Mouse (Mus musculus) gastrocnemius, postnatal 36 days (tissue): ENCODE data around the gene Gm10642. TPM values are rescaled to one million over a fixed set of nuclear protein-coding genes. Genes with fewer than 3 reads are reported as not detected.

ENCODE experiments used
- total RNA-seq, 2 experiments: library from RNA; stranded (reverse); gene quantifications; 2 replicates each; pipeline ENCODE4 v1.2.3; 2021

Gene Gm10642
- total RNA-seq, 2 experiments from 2014 or later: 0.15 TPM; not detected in 1

Other genes starting within 250 kb of the Gm10642 start
- under 1 TPM; 0.43 to 0.86 TPM for gene Ccnb2, start 234.7 kb upstream of the Gm10642 start, total RNA-seq
- gene Rnf111, start 152.5 kb upstream of the Gm10642 start, total RNA-seq: 10 to 100 TPM; 12.2 to 12.7 TPM
- 10 to 100 TPM; 14.0 to 15.7 TPM for gene Sltm, start 113.5 kb upstream of the Gm10642 start, total RNA-seq
- 10 to 100 TPM; 13.2 to 13.9 TPM for gene Mindy2, start 923 bp downstream of the Gm10642 start, total RNA-seq
- 10 to 100 TPM; 13.6 to 14.5 TPM for gene Adam10, start 22.7 kb downstream of the Gm10642 start, total RNA-seq